Mouse (Mus musculus): Measurements from ENCODE around the gene Ncbp3. TPM values are rescaled to one million over a fixed set of nuclear protein-coding genes. Genes with fewer than 3 reads are reported as not detected.

Gene Ncbp3
- polyA plus RNA-seq, 1 experiment from 2014 or later = 12.5 TPM

DNA sequence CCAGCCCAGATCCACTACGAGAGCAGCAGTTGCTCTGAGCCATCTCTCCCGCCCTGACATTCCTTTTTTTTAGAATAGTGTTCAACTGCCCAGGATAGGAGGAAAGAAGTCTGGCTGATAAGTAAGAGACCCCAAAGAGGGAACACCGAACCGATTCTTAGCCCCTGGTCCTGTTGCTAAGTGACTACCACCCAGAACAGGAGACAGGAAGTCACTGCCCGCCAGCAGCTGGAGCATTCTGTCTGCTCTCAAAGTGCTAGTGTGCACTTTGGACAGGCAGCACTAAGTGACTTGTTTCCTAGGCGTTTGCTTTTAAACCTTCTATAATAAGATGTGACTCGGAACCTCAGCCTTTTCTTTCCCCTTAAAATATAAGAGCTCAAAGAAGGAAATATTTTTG is 37.8 kb downstream of the Ncbp3 start:
- no peak overlapping the region for H3K9ac ChIP-seq (ENCODE audit: low read length)
- peaks cover 6% of the 10 kb centered on the region; the same call in 1 of the 2 replicates for H3K36me3 ChIP-seq (ENCODE audit: control insufficient read depth, insufficient read depth, low read length)
- H3K27ac ChIP-seq (ENCODE audit: low read depth, low read length) = no peak overlapping the region
- 86% methylated on average over 7 of the region's 7 CpGs for WGBS
- no peak overlapping the region for H3K4me3 ChIP-seq (ENCODE audit: low read depth, low read length)
- ATAC-seq (ENCODE audit: insufficient read depth, low FRiP score, low TSS enrichment) (no peak), DNase-seq (ENCODE audit: low spot score) (no peak)
- H3K4me1 ChIP-seq (ENCODE audit: control insufficient read depth, insufficient read depth, low read length) = no peaks in the 10 kb centered on the region
- no peaks in the 10 kb centered on the region for H3K27me3 ChIP-seq (ENCODE audit: control insufficient read depth, insufficient read depth, low read length)
- H3K4me2 ChIP-seq (ENCODE audit: low read depth) = no peak overlapping the region
- no peaks in the 10 kb centered on the region for H3K9me3 ChIP-seq (ENCODE audit: control insufficient read depth, low read length)

DNA sequence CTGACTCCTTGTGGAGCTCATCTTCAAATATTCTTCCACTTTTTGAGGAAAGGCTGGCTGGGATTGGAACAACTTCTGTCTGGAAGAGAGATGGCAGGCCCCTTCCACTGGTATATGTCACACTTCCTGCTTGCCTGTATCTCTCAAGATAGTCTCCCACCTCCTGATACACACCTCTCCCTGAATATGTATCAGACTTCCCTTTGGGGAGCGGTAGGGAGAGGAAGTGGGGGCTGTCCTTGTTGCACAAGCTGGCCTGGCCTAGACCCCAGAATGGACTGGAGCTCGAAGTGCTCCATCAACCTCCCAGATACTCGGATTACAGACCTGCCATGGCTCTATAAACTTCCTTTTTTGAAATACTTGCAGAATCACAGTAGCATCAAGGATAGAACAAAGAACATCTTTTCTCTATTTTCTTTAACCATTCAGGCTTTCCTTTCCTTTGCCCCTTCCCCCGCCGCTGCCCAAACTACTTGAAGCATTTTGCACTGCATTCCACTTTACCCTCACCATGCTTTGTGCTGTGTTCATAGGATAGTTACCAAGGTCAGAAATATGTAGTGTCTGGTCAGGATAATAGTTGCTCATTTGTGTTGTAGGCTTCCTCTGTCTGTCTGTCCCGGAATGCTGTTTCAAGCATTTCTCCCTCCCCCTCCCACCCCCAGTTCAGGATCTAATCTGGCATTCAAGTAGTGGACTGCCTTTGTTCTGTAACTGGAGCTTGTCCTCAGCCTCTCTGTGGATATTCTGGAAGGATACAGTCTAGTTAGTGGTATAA is 40.3 kb downstream of the Ncbp3 start:
- ATAC-seq (ENCODE audit: insufficient read depth, low FRiP score, low TSS enrichment) = no peak
- H3K9me3 ChIP-seq (ENCODE audit: control insufficient read depth, low read length) = no peaks in the 10 kb centered on the region
- H3K27ac ChIP-seq (ENCODE audit: low read depth, low read length) = no peak overlapping the region
- peaks cover 2% of the 10 kb centered on the region; the same call in 1 of the 2 replicates for H3K36me3 ChIP-seq (ENCODE audit: control insufficient read depth, insufficient read depth, low read length)
- H3K4me2 ChIP-seq (ENCODE audit: low read depth) = no peak overlapping the region
- 72% methylated on average over 6 of the region's 6 CpGs for WGBS
- H3K27me3 ChIP-seq (ENCODE audit: control insufficient read depth, insufficient read depth, low read length) = no peaks in the 10 kb centered on the region
- H3K4me3 ChIP-seq (ENCODE audit: low read depth, low read length) = no peak overlapping the region
- no peak for DNase-seq (ENCODE audit: low spot score)
- no peaks in the 10 kb centered on the region for H3K4me1 ChIP-seq (ENCODE audit: control insufficient read depth, insufficient read depth, low read length)
- H3K9ac ChIP-seq (ENCODE audit: low read length) = no peak overlapping the region

DNA sequence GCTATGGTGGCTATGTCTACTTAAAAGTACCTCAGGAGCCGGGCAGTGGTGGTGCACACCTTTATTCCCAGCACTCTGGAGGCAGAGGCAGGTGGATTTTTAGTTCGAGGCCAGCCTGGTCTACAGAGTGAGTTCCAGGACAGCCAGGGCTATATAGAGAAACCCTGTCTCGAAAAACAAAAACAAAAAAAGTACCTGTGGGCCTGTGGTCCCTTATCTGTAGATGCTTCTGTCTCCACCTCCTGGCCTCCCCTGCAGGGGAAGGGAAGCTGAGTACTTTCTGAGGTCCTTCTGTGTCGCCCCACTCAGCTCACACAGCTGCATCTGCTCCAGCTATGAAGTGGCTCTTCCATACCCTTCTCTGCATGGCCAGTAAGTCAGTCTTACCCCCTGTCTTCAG is 42.7 kb downstream of the Ncbp3 start, which contains the start of gene Itgae:
Gene Itgae, plus strand, starts transcription at position 301 of the 400 bp plus-strand sequence.
- H3K4me3 ChIP-seq (ENCODE audit: low read depth, low read length) = no peak within 1 kb of the TSS
- H3K4me2 ChIP-seq (ENCODE audit: low read depth) = no peak within 1 kb of the TSS
- no peak within 1 kb of the TSS for H3K27ac ChIP-seq (ENCODE audit: low read depth, low read length)
- no peaks in the 10 kb centered on the region for H3K9me3 ChIP-seq (ENCODE audit: control insufficient read depth, low read length)
- no peaks in the 10 kb centered on the region for H3K36me3 ChIP-seq (ENCODE audit: control insufficient read depth, insufficient read depth, low read length)
- ATAC-seq (ENCODE audit: insufficient read depth, low FRiP score, low TSS enrichment) = no peak
- no peaks in the 10 kb centered on the region for H3K27me3 ChIP-seq (ENCODE audit: control insufficient read depth, insufficient read depth, low read length)
- H3K4me1 ChIP-seq (ENCODE audit: control insufficient read depth, insufficient read depth, low read length) = no peaks in the 10 kb centered on the region
- DNase-seq (ENCODE audit: low spot score) = no peak
- WGBS = 85% methylated on average over 4 of the region's 4 CpGs
- H3K9ac ChIP-seq (ENCODE audit: low read length) = no peak within 1 kb of the TSS

DNA sequence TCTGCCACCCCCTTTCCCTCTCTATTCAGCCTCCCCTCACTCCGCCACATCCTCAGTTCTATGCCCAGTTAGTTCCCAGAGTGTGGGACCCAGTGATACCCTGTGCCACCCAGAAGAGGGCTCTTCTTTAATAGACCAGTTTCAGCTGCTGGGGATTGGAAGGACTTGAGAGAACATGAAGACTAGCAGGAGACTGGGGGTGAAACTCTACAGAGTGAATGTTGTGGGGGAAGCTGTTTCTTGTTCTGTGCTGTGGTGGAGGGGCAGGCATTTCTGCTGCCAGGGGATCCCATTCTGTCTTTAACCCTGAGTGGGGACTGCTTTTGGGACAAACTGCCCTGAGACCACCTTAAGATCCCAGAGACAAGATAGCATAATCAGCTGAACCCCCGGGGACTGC is 43.2 kb downstream of the Ncbp3 start:
- Histone ChIP-seq H3K9me3 (ENCODE audit: control insufficient read depth, low read length) (no peaks in the 10 kb centered on the region), H3K9ac (ENCODE audit: low read length) (no peak overlapping the region), H3K4me2 (ENCODE audit: low read depth) (no peak overlapping the region), H3K4me1 (ENCODE audit: control insufficient read depth, insufficient read depth, low read length) (no peaks in the 10 kb centered on the region), H3K27me3 (ENCODE audit: control insufficient read depth, insufficient read depth, low read length) (no peaks in the 10 kb centered on the region), H3K4me3 (ENCODE audit: low read depth, low read length) (no peak overlapping the region), H3K36me3 (ENCODE audit: control insufficient read depth, insufficient read depth, low read length) (no peaks in the 10 kb centered on the region), H3K27ac (ENCODE audit: low read depth, low read length) (no peak overlapping the region)
- 84% methylated on average over 2 of the region's 2 CpGs for WGBS
- ATAC-seq (ENCODE audit: insufficient read depth, low FRiP score, low TSS enrichment) (no peak), DNase-seq (ENCODE audit: low spot score) (no peak)

DNA sequence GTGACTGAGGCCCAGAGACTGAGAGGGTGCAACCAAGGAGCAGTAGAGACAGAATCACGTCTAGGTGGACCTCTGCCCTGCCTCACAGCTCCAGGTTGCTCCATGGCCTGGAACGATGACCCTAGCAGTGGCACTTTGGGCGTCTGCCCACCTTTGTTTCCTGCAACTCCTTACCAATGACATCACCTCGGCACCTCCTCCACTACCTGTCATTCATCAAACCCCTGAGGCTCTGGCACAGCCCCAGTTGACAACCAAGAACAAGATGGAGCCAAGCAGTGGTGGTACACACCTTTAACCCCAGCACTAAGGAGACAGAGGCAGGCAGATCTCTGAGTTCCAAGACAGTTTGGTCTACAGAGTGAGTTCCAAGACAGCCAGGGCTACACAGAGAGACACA is 44.5 kb downstream of the Ncbp3 start:
- Histone ChIP-seq H3K9ac (ENCODE audit: low read length) (no peak overlapping the region), H3K27me3 (ENCODE audit: control insufficient read depth, insufficient read depth, low read length) (no peaks in the 10 kb centered on the region), H3K27ac (ENCODE audit: low read depth, low read length) (no peak overlapping the region), H3K9me3 (ENCODE audit: control insufficient read depth, low read length) (no peaks in the 10 kb centered on the region), H3K36me3 (ENCODE audit: control insufficient read depth, insufficient read depth, low read length) (no peaks in the 10 kb centered on the region), H3K4me1 (ENCODE audit: control insufficient read depth, insufficient read depth, low read length) (no peaks in the 10 kb centered on the region), H3K4me3 (ENCODE audit: low read depth, low read length) (no peak overlapping the region), H3K4me2 (ENCODE audit: low read depth) (no peak overlapping the region)
- ATAC-seq (ENCODE audit: insufficient read depth, low FRiP score, low TSS enrichment) (no peak), DNase-seq (ENCODE audit: low spot score) (no peak)
- 83% methylated on average over 4 of the region's 4 CpGs for WGBS

DNA sequence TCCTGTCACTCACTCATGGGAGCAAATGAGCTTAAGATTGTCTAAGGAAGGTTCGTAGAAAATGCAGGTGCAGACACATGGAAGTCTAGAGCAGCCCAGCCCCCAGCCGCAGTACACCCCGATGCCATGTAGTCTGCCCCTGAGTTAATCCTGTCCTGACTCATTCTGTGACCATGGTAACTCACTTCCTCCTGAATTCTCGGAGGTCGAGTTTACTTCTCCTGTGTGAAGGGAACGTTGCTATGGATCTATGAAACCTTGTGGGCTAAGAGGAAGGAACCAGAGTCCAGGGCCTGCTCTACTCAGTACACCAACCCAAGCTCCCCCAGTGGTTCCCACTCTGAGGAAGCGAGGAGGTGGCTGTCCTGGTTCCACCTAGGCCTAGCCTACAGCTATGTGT is 45.3 kb downstream of the Ncbp3 start:
- DNase-seq (ENCODE audit: low spot score) = no peak
- 78% methylated on average over 7 of the region's 7 CpGs for WGBS
- ATAC-seq (ENCODE audit: insufficient read depth, low FRiP score, low TSS enrichment) = no peak
- H3K27ac ChIP-seq (ENCODE audit: low read depth, low read length) = no peak overlapping the region
- no peaks in the 10 kb centered on the region for H3K27me3 ChIP-seq (ENCODE audit: control insufficient read depth, insufficient read depth, low read length)
- H3K36me3 ChIP-seq (ENCODE audit: control insufficient read depth, insufficient read depth, low read length) = no peaks in the 10 kb centered on the region
- no peak overlapping the region for H3K9ac ChIP-seq (ENCODE audit: low read length)
- no peaks in the 10 kb centered on the region for H3K9me3 ChIP-seq (ENCODE audit: control insufficient read depth, low read length)
- H3K4me3 ChIP-seq (ENCODE audit: low read depth, low read length) = no peak overlapping the region
- no peaks in the 10 kb centered on the region for H3K4me1 ChIP-seq (ENCODE audit: control insufficient read depth, insufficient read depth, low read length)
- H3K4me2 ChIP-seq (ENCODE audit: low read depth) = no peak overlapping the region

DNA sequence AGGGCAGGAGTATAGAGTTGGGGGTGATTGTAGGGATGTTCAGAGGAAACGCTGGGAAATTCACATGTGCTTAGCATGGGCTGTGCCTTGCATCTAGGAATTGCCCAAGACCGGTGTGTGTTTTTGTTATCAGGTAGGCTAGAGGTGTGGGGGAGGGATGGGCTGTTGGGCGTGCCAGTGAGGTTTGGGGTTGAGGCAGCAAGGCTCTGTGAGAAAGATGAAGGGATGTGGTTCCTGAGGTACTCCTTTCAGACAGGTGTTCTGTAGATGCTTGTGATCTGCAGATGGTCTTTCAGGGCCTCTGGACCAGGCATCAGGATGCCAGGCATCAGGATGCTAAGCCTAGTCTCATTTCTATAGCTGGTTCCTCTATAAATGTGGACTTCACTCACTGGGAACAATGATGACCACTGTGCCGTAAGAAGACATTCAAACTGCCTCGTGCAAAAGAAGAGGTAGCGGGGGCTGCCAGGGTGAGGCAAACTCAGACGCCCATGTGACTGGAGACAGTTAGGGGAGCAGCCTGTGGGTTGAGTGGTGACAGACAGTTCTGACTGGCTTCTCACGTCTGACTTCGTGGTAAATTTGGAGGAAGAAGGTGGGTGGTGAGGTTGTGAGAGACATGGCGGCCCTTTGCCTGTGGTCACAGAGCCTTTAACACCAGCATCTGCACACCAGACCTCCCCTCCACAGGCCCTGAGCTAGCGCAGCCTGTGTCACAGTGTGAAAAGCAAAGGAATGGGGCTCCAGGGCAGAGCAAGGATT is 46.8 kb downstream of the Ncbp3 start:
- ATAC-seq (ENCODE audit: insufficient read depth, low FRiP score, low TSS enrichment) (no peak), DNase-seq (ENCODE audit: low spot score) (no peak)
- H3K27me3 ChIP-seq (ENCODE audit: control insufficient read depth, insufficient read depth, low read length) = no peaks in the 10 kb centered on the region
- H3K36me3 ChIP-seq (ENCODE audit: control insufficient read depth, insufficient read depth, low read length) = no peaks in the 10 kb centered on the region
- no peak overlapping the region for H3K4me2 ChIP-seq (ENCODE audit: low read depth)
- no peaks in the 10 kb centered on the region for H3K9me3 ChIP-seq (ENCODE audit: control insufficient read depth, low read length)
- no peak overlapping the region for H3K27ac ChIP-seq (ENCODE audit: low read depth, low read length)
- no peak overlapping the region for H3K9ac ChIP-seq (ENCODE audit: low read length)
- 81% methylated on average over 11 of the region's 11 CpGs for WGBS
- no peaks in the 10 kb centered on the region for H3K4me1 ChIP-seq (ENCODE audit: control insufficient read depth, insufficient read depth, low read length)
- no peak overlapping the region for H3K4me3 ChIP-seq (ENCODE audit: low read depth, low read length)

DNA sequence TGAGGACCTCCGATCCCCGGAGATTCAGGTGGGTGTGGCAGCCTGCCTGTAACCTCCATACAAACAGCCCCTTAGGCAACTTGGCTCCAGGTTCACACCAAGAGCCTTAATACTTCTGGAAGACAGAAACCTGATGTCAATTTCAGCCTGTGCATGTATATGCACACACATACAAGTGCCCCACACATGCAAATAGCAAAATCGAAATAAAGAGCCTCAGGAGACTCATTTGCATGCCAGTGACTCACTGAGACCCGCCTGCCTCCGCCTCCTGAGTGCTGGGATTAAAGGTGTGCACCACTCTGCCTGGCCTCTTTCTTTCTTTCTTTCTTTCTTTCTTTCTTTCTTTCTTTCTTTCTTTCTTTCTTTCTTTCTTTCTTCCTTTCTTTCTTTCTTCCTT is 51.3 kb downstream of the Ncbp3 start:
- Histone ChIP-seq H3K4me2 (ENCODE audit: low read depth) (no peak overlapping the region), H3K27me3 (ENCODE audit: control insufficient read depth, insufficient read depth, low read length) (no peaks in the 10 kb centered on the region), H3K4me3 (ENCODE audit: low read depth, low read length) (no peak overlapping the region), H3K9me3 (ENCODE audit: control insufficient read depth, low read length) (no peaks in the 10 kb centered on the region), H3K9ac (ENCODE audit: low read length) (no peak overlapping the region), H3K4me1 (ENCODE audit: control insufficient read depth, insufficient read depth, low read length) (no peaks in the 10 kb centered on the region), H3K36me3 (ENCODE audit: control insufficient read depth, insufficient read depth, low read length) (no peaks in the 10 kb centered on the region), H3K27ac (ENCODE audit: low read depth, low read length) (no peak overlapping the region)
- WGBS = 75% methylated on average over 5 of the region's 5 CpGs
- DNase-seq (ENCODE audit: low spot score) (no peak), ATAC-seq (ENCODE audit: insufficient read depth, low FRiP score, low TSS enrichment) (no peak)

All from neural tube, embryonic 11.5 days (tissue).